22 mouse cellular contexts compared by ENCODE assay signal in the genomic region with DNA sequence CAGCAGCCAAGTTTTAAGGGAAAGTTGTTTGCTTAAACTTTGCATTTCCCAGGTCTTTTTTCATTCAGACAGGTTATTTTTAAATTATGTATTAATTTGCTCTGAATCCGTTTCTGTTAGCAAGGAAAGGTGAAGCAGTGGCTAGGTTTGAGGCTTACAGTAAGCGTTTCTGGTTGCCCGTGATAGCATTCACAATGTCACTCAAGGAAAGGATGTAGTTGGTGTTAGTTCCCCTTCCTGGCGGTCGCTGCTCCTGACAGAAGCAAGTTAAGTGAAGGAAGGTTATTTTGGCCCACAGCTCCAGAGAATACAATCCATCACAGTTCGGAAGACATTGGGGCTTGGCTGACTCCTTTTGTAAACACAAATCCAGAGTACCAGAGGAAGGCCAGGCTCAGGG.
A peak's percentile ranks its signal among the peaks of the same experiment; 100 is the strongest.
DNase-seq lines count a peak whose midpoint lies in the region; ATAC-seq and TF ChIP-seq lines count a peak whose summit lies in the region.
"Had no signal": no experiment of that assay in that cellular context is flagged by ENCODE, and none has a peak within 500 bp of the region (broad histone marks: within the 10 kb centered on the region; RNA-seq: fewer than 3 reads in every experiment).

No protein-coding gene starts in this region.

- H3K4me1 ChIP-seq in lung, embryonic 14.5 days (ENCODE audit: insufficient read depth) = 0 out of 2 replicates have a peak, but pooled peaks cover 6% of the 10 kb centered on the region

- H3K27me3 ChIP-seq in lung, embryonic 14.5 days (ENCODE audit: insufficient read depth, low read length) = no peaks in the 10 kb centered on the region
- H3K27me3 ChIP-seq: forebrain, embryonic 13.5 days; heart, embryonic 15.5 days; hindbrain, embryonic 15.5 days; midbrain, embryonic 13.5 days had no signal

- peaks cover 3% of the 10 kb centered on the region; the same call in 1 of the 2 replicates for H3K9me3 ChIP-seq in lung, embryonic 14.5 days (ENCODE audit: low read depth, low read length)
- H3K9me3 ChIP-seq: forebrain, embryonic 13.5 days; heart, embryonic 15.5 days; hindbrain, embryonic 15.5 days; midbrain, embryonic 13.5 days had no signal

- no peak overlapping the region for H3K4me3 ChIP-seq in lung, embryonic 14.5 days (ENCODE audit: low read depth, low read length)
- H3K4me3 ChIP-seq: forebrain, embryonic 13.5 days; heart, embryonic 15.5 days; hindbrain, embryonic 15.5 days; midbrain, embryonic 13.5 days had no signal

- WGBS in lung, embryonic 14.5 days = 50% methylated on average over 6 of the region's 6 CpGs

- no peak for TF ChIP-seq CTCF in lung, embryonic 14.5 days (IDR thresholded peaks at IDR 0.05; ENCODE audit: low read depth)

- no peak overlapping the region for H3K4me2 ChIP-seq in lung, embryonic 14.5 days
- H3K4me2 ChIP-seq: forebrain, embryonic 13.5 days; heart, embryonic 15.5 days; hindbrain, embryonic 15.5 days; liver, embryonic 11.5 days; midbrain, embryonic 13.5 days had no signal

- intact Hi-C loops in heart, postnatal 14 days (cut with DNase I) = no loop called here

- H3K9ac ChIP-seq in lung, embryonic 14.5 days = no peak overlapping the region
- H3K9ac ChIP-seq: forebrain, embryonic 13.5 days; heart, embryonic 15.5 days; hindbrain, embryonic 15.5 days; midbrain, embryonic 13.5 days had no signal

- no peak overlapping the region for H3K27ac ChIP-seq in lung, embryonic 14.5 days (ENCODE audit: low read depth)
- H3K27ac ChIP-seq: forebrain, embryonic 13.5 days; heart, embryonic 15.5 days; hindbrain, embryonic 15.5 days; kidney, postnatal 0 days; midbrain, embryonic 13.5 days had no signal

- no peak for ATAC-seq in lung, embryonic 14.5 days (ENCODE audit: insufficient read depth)
- 0 out of 2 replicates have a peak, but pooled peaks have one; percentile 15 for ATAC-seq in granulocyte monocyte progenitor cell, adult 5-6 weeks (replicated peaks; ENCODE audit: poor library complexity, severe bottlenecking)
- ATAC-seq: forebrain, embryonic 13.5 days; lung, postnatal 0 days; midbrain, embryonic 13.5 days had no signal

- peak; percentile 39 for DNase-seq in lung, embryonic 14.5 days
- DNase-seq in lung, postnatal 4 days = no peak
- peak; percentile 71 for DNase-seq in MEL-GATA-1-ER (ENCODE audit: extremely low read depth, low read depth)
- DNase-seq in heart, postnatal 14 days = no peak
- no peak for DNase-seq in urinary bladder, postnatal 36 days (ENCODE audit: low spot score in 2 of 2)
- no peak for DNase-seq in cerebellum, adult 11-12 months
- DNase-seq: adrenal gland, adult 8-10 months; cerebellum, adult 2 months; cerebellum, postnatal 25 days; gastrocnemius, postnatal 36 days; heart, postnatal 4 days; kidney, adult 2 months; right cerebral cortex, postnatal 4 days; thymus, postnatal 14 days had no signal

- no peaks in the 10 kb centered on the region for H3K36me3 ChIP-seq in lung, embryonic 14.5 days (ENCODE audit: insufficient read depth)
- H3K36me3 ChIP-seq: heart, embryonic 15.5 days; hindbrain, embryonic 15.5 days had no signal

Comparison
In these comparisons a context has a peak if more than half of its experiments do, and no peak if none do; other contexts are left out.
1. DNase-seq: peak in lung, embryonic 14.5 days (single experiment) and MEL-GATA-1-ER (single experiment); none in lung, postnatal 4 days (0 of 2), heart, postnatal 14 days (0 of 2), urinary bladder, postnatal 36 days (0 of 2) and cerebellum, adult 11-12 months (single experiment).